22 mouse cellular contexts compared by ENCODE assay signal in genomic region chr7:70804281-70804680, GRCm38 (mm10).
DNase-seq lines count a peak whose midpoint lies in the region; ATAC-seq and TF ChIP-seq lines count a peak whose summit lies in the region.
"Had no signal": no experiment of that assay in that cellular context is flagged by ENCODE, and none has a peak within 500 bp of the region (broad histone marks: within the 10 kb centered on the region; RNA-seq: fewer than 3 reads in every experiment).

No protein-coding gene starts in this region.

- H3K27me3 ChIP-seq in hindbrain, embryonic 11.5 days (ENCODE audit: control insufficient read depth, insufficient read depth, low read length), result no peaks in the 10 kb centered on the region
- H3K27me3 ChIP-seq in hindbrain, embryonic 13.5 days, result peaks cover 2% of the 10 kb centered on the region; the same call in 1 of the 2 replicates
- no peaks in the 10 kb centered on the region for H3K27me3 ChIP-seq in limb, embryonic 14.5 days (ENCODE audit: control insufficient read depth, insufficient read depth, low read length)
- H3K27me3 ChIP-seq in limb, embryonic 10.5 days (ENCODE audit: low read depth, poor library complexity, severe bottlenecking), result 0 out of 2 replicates have a peak, but pooled peaks cover 15% of the 10 kb centered on the region
- H3K27me3 ChIP-seq: liver, embryonic 12.5 days; lung, embryonic 15.5 days; midbrain, embryonic 13.5 days; neural tube, embryonic 15.5 days had no signal

- no peak for ATAC-seq in hindbrain, embryonic 11.5 days (ENCODE audit: low FRiP score)
- ATAC-seq in hindbrain, embryonic 13.5 days (ENCODE audit: low FRiP score), result no peak
- ATAC-seq in limb, embryonic 14.5 days (ENCODE audit: low FRiP score, low read depth), result no peak
- ATAC-seq: forebrain, embryonic 16.5 days; inflammation-experienced regulatory T-cells, adult 6 months; liver, embryonic 12.5 days; midbrain, embryonic 13.5 days had no signal

- H3K36me3 ChIP-seq in hindbrain, embryonic 11.5 days (ENCODE audit: control insufficient read depth, insufficient read depth, low read length), result no peaks in the 10 kb centered on the region
- H3K36me3 ChIP-seq in hindbrain, embryonic 13.5 days, result no peaks in the 10 kb centered on the region
- H3K36me3 ChIP-seq in limb, embryonic 14.5 days (ENCODE audit: control insufficient read depth, insufficient read depth, low read length), result no peaks in the 10 kb centered on the region
- H3K36me3 ChIP-seq in limb, embryonic 10.5 days, result no peaks in the 10 kb centered on the region
- H3K36me3 ChIP-seq: embryonic facial prominence, embryonic 13.5 days; G1E; liver, embryonic 12.5 days; lung, embryonic 15.5 days; midbrain, embryonic 13.5 days; neural tube, embryonic 15.5 days had no signal

- H3K4me2 ChIP-seq in hindbrain, embryonic 11.5 days (replicated peaks; ENCODE audit: low read depth, low read length), result no peak overlapping the region
- H3K4me2 ChIP-seq in hindbrain, embryonic 13.5 days, result no peak overlapping the region
- no peak overlapping the region for H3K4me2 ChIP-seq in limb, embryonic 14.5 days (replicated peaks; ENCODE audit: low read depth, low read length, severe bottlenecking)
- H3K4me2 ChIP-seq: embryonic facial prominence, embryonic 13.5 days; heart, embryonic 11.5 days; liver, embryonic 12.5 days; lung, embryonic 15.5 days; midbrain, embryonic 13.5 days; neural tube, embryonic 15.5 days had no signal

- peak; percentile 63 for DNase-seq in embryo, embryonic 11 days
- DNase-seq in embryo, embryonic 9.5 days (ENCODE audit: extremely low spot score), result no peak
- peak; percentile 23 for DNase-seq in hindbrain, embryonic 11.5 days (ENCODE audit: low spot score)
- peak; percentile 67 for DNase-seq in limb, embryonic 14.5 days (ENCODE audit: low spot score)
- no peak for DNase-seq in limb, embryonic 10.5 days (ENCODE audit: low spot score)
- DNase-seq in NIH3T3 (ENCODE audit: low read depth), result peak; percentile 28
- no peak for DNase-seq in layer of hippocampus, postnatal 14 days (ENCODE audit: low spot score in 2 of 2)
- DNase-seq: adrenal gland, postnatal 36 days; cerebellum, adult 2 months; gastrocnemius, postnatal 36 days; right cerebral cortex, postnatal 25 days; thymus, postnatal 36 days had no signal

- no peak overlapping the region for H3K9ac ChIP-seq in hindbrain, embryonic 11.5 days (ENCODE audit: low read depth, low read length)
- H3K9ac ChIP-seq in hindbrain, embryonic 13.5 days, result no peak overlapping the region
- H3K9ac ChIP-seq in limb, embryonic 14.5 days (ENCODE audit: low read depth, low read length, severe bottlenecking), result no peak overlapping the region
- H3K9ac ChIP-seq: embryonic facial prominence, embryonic 13.5 days; liver, embryonic 12.5 days; lung, embryonic 15.5 days; midbrain, embryonic 13.5 days; neural tube, embryonic 15.5 days had no signal

- no peaks in the 10 kb centered on the region for H3K4me1 ChIP-seq in hindbrain, embryonic 11.5 days (replicated peaks; ENCODE audit: control insufficient read depth, insufficient read depth, low read length)
- H3K4me1 ChIP-seq in hindbrain, embryonic 13.5 days (replicated peaks), result no peaks in the 10 kb centered on the region
- H3K4me1 ChIP-seq in limb, embryonic 14.5 days (ENCODE audit: control insufficient read depth, insufficient read depth, low read length), result peaks cover 2% of the 10 kb centered on the region
- H3K4me1 ChIP-seq in limb, embryonic 10.5 days, result peaks cover 27% of the 10 kb centered on the region
- H3K4me1 ChIP-seq: liver, embryonic 12.5 days; midbrain, embryonic 13.5 days; neural tube, embryonic 15.5 days had no signal

- H3K9me3 ChIP-seq in hindbrain, embryonic 11.5 days (ENCODE audit: control insufficient read depth, low read length), result no peaks in the 10 kb centered on the region
- H3K9me3 ChIP-seq in hindbrain, embryonic 13.5 days, result no peaks in the 10 kb centered on the region
- H3K9me3 ChIP-seq in limb, embryonic 14.5 days (ENCODE audit: control insufficient read depth, low read length), result no peaks in the 10 kb centered on the region
- no peaks in the 10 kb centered on the region for H3K9me3 ChIP-seq in limb, embryonic 10.5 days (replicated peaks)
- H3K9me3 ChIP-seq: embryonic facial prominence, embryonic 13.5 days; liver, embryonic 12.5 days; lung, embryonic 15.5 days; midbrain, embryonic 13.5 days; neural tube, embryonic 15.5 days had no signal

- WGBS in hindbrain, embryonic 11.5 days, result 59% methylated on average over 1 of the region's 1 CpGs
- 70% methylated on average over 1 of the region's 1 CpGs for WGBS in hindbrain, embryonic 13.5 days
- 14% methylated on average over 1 of the region's 1 CpGs for WGBS in limb, embryonic 14.5 days
- 67% methylated on average over 1 of the region's 1 CpGs for WGBS in limb, embryonic 10.5 days

- H3K4me3 ChIP-seq in hindbrain, embryonic 11.5 days (ENCODE audit: low read depth, low read length), result no peak overlapping the region
- no peak overlapping the region for H3K4me3 ChIP-seq in hindbrain, embryonic 13.5 days
- no peak overlapping the region for H3K4me3 ChIP-seq in limb, embryonic 14.5 days (replicated peaks; ENCODE audit: low read length)
- no peak overlapping the region for H3K4me3 ChIP-seq in limb, embryonic 10.5 days
- H3K4me3 ChIP-seq: embryonic facial prominence, embryonic 13.5 days; liver, embryonic 12.5 days; lung, embryonic 15.5 days; midbrain, embryonic 13.5 days; neural tube, embryonic 15.5 days had no signal

- no peak for TF ChIP-seq POLR2A in limb, embryonic 14.5 days (IDR thresholded peaks at IDR 0.05; ENCODE audit: borderline replicate concordance, extremely low read depth, insufficient read depth, insufficient read length)

- H3K27ac ChIP-seq in hindbrain, embryonic 11.5 days (ENCODE audit: low read depth, low read length), result no peak overlapping the region
- H3K27ac ChIP-seq in hindbrain, embryonic 13.5 days, result no peak overlapping the region
- H3K27ac ChIP-seq in limb, embryonic 14.5 days (replicated peaks; ENCODE audit: low read depth, low read length), result no peak overlapping the region
- no peak overlapping the region for H3K27ac ChIP-seq in limb, embryonic 10.5 days
- H3K27ac ChIP-seq: embryonic facial prominence, embryonic 13.5 days; liver, embryonic 12.5 days; lung, embryonic 15.5 days; midbrain, embryonic 13.5 days; neural tube, embryonic 15.5 days had no signal

Comparison
In these comparisons a context has a peak if more than half of its experiments do, and no peak if none do; other contexts are left out.
1. DNase-seq: peak in embryo, embryonic 11 days (single experiment), hindbrain, embryonic 11.5 days (single experiment), limb, embryonic 14.5 days (single experiment) and NIH3T3 (single experiment); none in embryo, embryonic 9.5 days (single experiment), limb, embryonic 10.5 days (single experiment) and layer of hippocampus, postnatal 14 days (0 of 2).